Mouse (Mus musculus): ENCODE data around the gene Cluap1.

The Cluap1 gene

GRCm38 (mm10) chr16:3951141-3951540 is 42.5 kb downstream of the Cluap1 start:
- DNase-seq, result no peak

- peak; percentile 48 to 69 for DNase-seq
These were observed 47.8 kb downstream of the Cluap1 start for GRCm38 (mm10) chr16:3956369-3956768.

GRCm38 (mm10) chr16:3959261-3959660 is 50.7 kb downstream of the Cluap1 start:
- DNase-seq, result peak; percentile 59 to 69

GRCm38 (mm10) chr16:3964990-3965389 is 56.4 kb downstream of the Cluap1 start:
- DNase-seq, result peak; percentile 45 to 61

GRCm38 (mm10) chr16:3965534-3965933 is 56.9 kb downstream of the Cluap1 start:
- no peak for DNase-seq

- peak in 1 of 2 experiments; percentile 48 for DNase-seq
These were observed 65.9 kb downstream of the Cluap1 start for GRCm38 (mm10) chr16:3974456-3974855.

GRCm38 (mm10) chr16:3975658-3976057 is 67.1 kb downstream of the Cluap1 start:
- DNase-seq, result no peak

- DNase-seq, result no peak
These were observed 67.7 kb downstream of the Cluap1 start, which contains the start of gene Nlrc3 for GRCm38 (mm10) chr16:3976251-3976671. TSS of gene Nlrc3 (minus strand) at chr16:3976632.

- DNase-seq, result peak in 1 of 2 experiments; percentile 21
These were observed 68.1 kb downstream of the Cluap1 start for GRCm38 (mm10) chr16:3976712-3977111.

- no peak for DNase-seq
These were observed 73.6 kb downstream of the Cluap1 start for GRCm38 (mm10) chr16:3982173-3982572.

- DNase-seq, result no peak
These were observed 74.6 kb downstream of the Cluap1 start for GRCm38 (mm10) chr16:3983146-3983700.

- DNase-seq, result no peak
These were observed 79.8 kb downstream of the Cluap1 start for GRCm38 (mm10) chr16:3988410-3988809.
